ENCODE assay signal across 24 mouse cellular contexts in the genomic region with DNA sequence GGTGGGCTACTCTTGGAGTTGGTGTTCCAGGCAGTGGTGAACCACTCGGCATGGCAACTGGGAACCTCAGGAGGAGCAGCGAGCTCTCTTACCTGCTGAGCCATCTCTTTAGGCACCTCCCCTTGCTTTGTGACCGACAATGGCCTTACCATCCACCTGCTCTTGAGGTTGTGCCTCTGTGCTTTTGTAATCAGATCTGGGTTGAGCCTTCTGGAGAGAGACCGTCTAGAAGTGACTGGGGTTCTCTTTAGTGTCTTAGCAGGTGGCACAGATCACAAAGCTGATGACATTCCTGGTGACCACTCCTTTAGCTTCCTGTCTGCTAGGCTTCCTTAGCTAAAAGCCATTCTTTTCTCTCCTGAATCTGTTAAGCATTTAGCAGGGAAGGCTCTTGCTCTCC.
DNase-seq lines count a peak whose midpoint lies in the region; ATAC-seq and TF ChIP-seq lines count a peak whose summit lies in the region.
"Had no signal": no experiment of that assay in that cellular context is flagged by ENCODE, and none has a peak within 500 bp of the region (broad histone marks: within the 10 kb centered on the region; RNA-seq: fewer than 3 reads in every experiment).

No protein-coding gene starts in this region.

- no peak overlapping the region for H3K9ac ChIP-seq in forebrain, embryonic 11.5 days (ENCODE audit: low read length)
- no peak overlapping the region for H3K9ac ChIP-seq in forebrain, postnatal 0 days
- H3K9ac ChIP-seq in kidney, postnatal 0 days (ENCODE audit: low read depth, low read length), result no peak overlapping the region
- no peak overlapping the region for H3K9ac ChIP-seq in kidney, embryonic 16.5 days (replicated peaks; ENCODE audit: low read length)
- no peak overlapping the region for H3K9ac ChIP-seq in ES-E14 (ENCODE audit: insufficient read depth, low read depth, low read length, poor library complexity, severe bottlenecking)
- H3K9ac ChIP-seq in intestine, embryonic 16.5 days (ENCODE audit: low read depth, low read length), result no peak overlapping the region
- H3K9ac ChIP-seq: forebrain, embryonic 13.5 days; hindbrain, embryonic 14.5 days had no signal

- peak; percentile 36 for DNase-seq in forebrain, embryonic 11.5 days (ENCODE audit: low spot score)
- DNase-seq in forebrain, postnatal 0 days, result no peak
- DNase-seq in kidney, postnatal 0 days (ENCODE audit: low spot score), result peak; percentile 39
- DNase-seq in ES-E14 (ENCODE audit: low read depth, low spot score), result peak; percentile 76
- DNase-seq in ZHBTc4 (ENCODE audit: low read depth, low spot score), result peak; percentile 94
- DNase-seq in cerebellum, postnatal 36 days, result no peak
- DNase-seq: adrenal gland, adult 8-10 months; adrenal gland, postnatal 25 days; B cell, adult 2 months; cerebellum, adult 11-12 months; cerebellum, adult 8-10 months; cerebellum, postnatal 10 days; gastrocnemius, postnatal 25 days; kidney, adult 2 months had no signal

- no peak overlapping the region for H3K4me2 ChIP-seq in forebrain, embryonic 11.5 days (ENCODE audit: low read depth, low read length, severe bottlenecking)
- no peak overlapping the region for H3K4me2 ChIP-seq in forebrain, postnatal 0 days (ENCODE audit: low read depth)
- H3K4me2 ChIP-seq in kidney, postnatal 0 days (ENCODE audit: low read length), result no peak overlapping the region
- H3K4me2 ChIP-seq in kidney, embryonic 16.5 days (replicated peaks; ENCODE audit: low read depth, low read length), result no peak overlapping the region
- no peak overlapping the region for H3K4me2 ChIP-seq in intestine, embryonic 16.5 days (ENCODE audit: low read depth, low read length)
- H3K4me2 ChIP-seq: forebrain, embryonic 13.5 days; heart, embryonic 11.5 days; hindbrain, embryonic 14.5 days had no signal

- H3K4me1 ChIP-seq in forebrain, embryonic 11.5 days (replicated peaks; ENCODE audit: control insufficient read depth, insufficient read depth, low read length), result peaks cover 26% of the 10 kb centered on the region
- H3K4me1 ChIP-seq in forebrain, postnatal 0 days (ENCODE audit: insufficient read depth), result peaks cover 19% of the 10 kb centered on the region; the same call in 1 of the 2 replicates
- peaks cover 6% of the 10 kb centered on the region for H3K4me1 ChIP-seq in kidney, postnatal 0 days (replicated peaks; ENCODE audit: insufficient read depth, low read length)
- peaks cover 32% of the 10 kb centered on the region for H3K4me1 ChIP-seq in kidney, embryonic 16.5 days (ENCODE audit: insufficient read depth, low read length)
- H3K4me1 ChIP-seq in ES-E14 (ENCODE audit: control insufficient read depth in 2 of 2, insufficient read depth in 2 of 2, low read length in 2 of 2, poor library complexity in 1 of 2), result peaks cover 16 to 26% of the 10 kb centered on the region in 2 experiments
- peaks cover 3% of the 10 kb centered on the region; the same call in 1 of the 2 replicates for H3K4me1 ChIP-seq in intestine, embryonic 16.5 days (ENCODE audit: control insufficient read depth, insufficient read depth, low read length)

- ATAC-seq in forebrain, embryonic 11.5 days (replicated peaks; ENCODE audit: low FRiP score), result no peak
- ATAC-seq in forebrain, postnatal 0 days, result no peak
- no peak for ATAC-seq in kidney, postnatal 0 days (replicated peaks; ENCODE audit: low FRiP score, low read depth)
- no peak for ATAC-seq in kidney, embryonic 16.5 days (ENCODE audit: low FRiP score, low TSS enrichment)
- ATAC-seq in intestine, embryonic 16.5 days, result no peak
- ATAC-seq: forebrain, embryonic 13.5 days; forebrain, embryonic 16.5 days; hindbrain, postnatal 0 days; inflammation-experienced regulatory T-cells, adult 6 months; intestine, postnatal 0 days had no signal

- no peaks in the 10 kb centered on the region for H3K36me3 ChIP-seq in forebrain, embryonic 11.5 days (ENCODE audit: control insufficient read depth, insufficient read depth, low read length)
- no peaks in the 10 kb centered on the region for H3K36me3 ChIP-seq in forebrain, postnatal 0 days (ENCODE audit: insufficient read depth)
- no peaks in the 10 kb centered on the region for H3K36me3 ChIP-seq in kidney, postnatal 0 days (ENCODE audit: insufficient read depth, low read length)
- H3K36me3 ChIP-seq in kidney, embryonic 16.5 days (ENCODE audit: insufficient read depth, low read length), result no peaks in the 10 kb centered on the region
- no peaks in the 10 kb centered on the region for H3K36me3 ChIP-seq in ES-E14 (ENCODE audit: control insufficient read depth, insufficient read depth, low read length, poor library complexity, severe bottlenecking)
- no peaks in the 10 kb centered on the region for H3K36me3 ChIP-seq in intestine, embryonic 16.5 days (ENCODE audit: control insufficient read depth, insufficient read depth, low read length)

- H3K9me3 ChIP-seq in forebrain, embryonic 11.5 days (ENCODE audit: control insufficient read depth, low read length), result no peaks in the 10 kb centered on the region
- no peaks in the 10 kb centered on the region for H3K9me3 ChIP-seq in forebrain, postnatal 0 days (ENCODE audit: low read length)
- H3K9me3 ChIP-seq in kidney, postnatal 0 days (replicated peaks; ENCODE audit: low read length), result no peaks in the 10 kb centered on the region
- H3K9me3 ChIP-seq in kidney, embryonic 16.5 days (ENCODE audit: low read length), result no peaks in the 10 kb centered on the region
- H3K9me3 ChIP-seq in ES-E14 (ENCODE audit: control insufficient read depth, insufficient read depth, low read depth, low read length), result no peaks in the 10 kb centered on the region
- no peaks in the 10 kb centered on the region for H3K9me3 ChIP-seq in intestine, embryonic 16.5 days (ENCODE audit: control insufficient read depth, low read length)
- H3K9me3 ChIP-seq: forebrain, embryonic 13.5 days had no signal

- in situ Hi-C loops in ES-E14 (cut with MboI; ENCODE audit: low sequenced_read_pairs in 2 of 2, unreplicated experiment in 2 of 2), result no loop called here

- TF ChIP-seq CTCF in forebrain, postnatal 0 days (IDR thresholded peaks at IDR 0.05; ENCODE audit: low read depth), result no peak
- TF ChIP-seq CTCF in kidney, postnatal 0 days (IDR thresholded peaks at IDR 0.05; ENCODE audit: low read depth), result no peak

- 35% methylated on average over 4 of the region's 4 CpGs for WGBS in forebrain, embryonic 11.5 days
- WGBS in forebrain, postnatal 0 days, result 56% methylated on average over 4 of the region's 4 CpGs
- 48% methylated on average over 4 of the region's 4 CpGs for WGBS in kidney, postnatal 0 days
- WGBS in kidney, embryonic 16.5 days, result 38% methylated on average over 4 of the region's 4 CpGs
- WGBS in intestine, embryonic 16.5 days, result 44% methylated on average over 4 of the region's 4 CpGs

- H3K27me3 ChIP-seq in forebrain, embryonic 11.5 days (ENCODE audit: control insufficient read depth, insufficient read depth, low read length), result no peaks in the 10 kb centered on the region
- no peaks in the 10 kb centered on the region for H3K27me3 ChIP-seq in forebrain, postnatal 0 days (ENCODE audit: insufficient read depth, low read length)
- no peaks in the 10 kb centered on the region for H3K27me3 ChIP-seq in kidney, postnatal 0 days (ENCODE audit: insufficient read depth, low read length)
- no peaks in the 10 kb centered on the region for H3K27me3 ChIP-seq in kidney, embryonic 16.5 days (ENCODE audit: insufficient read depth, low read length)
- H3K27me3 ChIP-seq in intestine, embryonic 16.5 days (replicated peaks; ENCODE audit: control insufficient read depth, insufficient read depth, low read length), result no peaks in the 10 kb centered on the region
- H3K27me3 ChIP-seq: CH12.LX; forebrain, embryonic 13.5 days had no signal

- no peak overlapping the region for H3K4me3 ChIP-seq in forebrain, embryonic 11.5 days (ENCODE audit: low read depth, low read length)
- H3K4me3 ChIP-seq in forebrain, postnatal 0 days (ENCODE audit: low read depth, low read length), result no peak overlapping the region
- no peak overlapping the region for H3K4me3 ChIP-seq in kidney, postnatal 0 days (replicated peaks; ENCODE audit: low read depth, low read length)
- no peak overlapping the region for H3K4me3 ChIP-seq in kidney, embryonic 16.5 days (ENCODE audit: low read length)
- H3K4me3 ChIP-seq in ES-E14 (ENCODE audit: insufficient read depth in 1 of 2, low read depth in 1 of 2, low read length in 2 of 2, poor library complexity in 1 of 2, severe bottlenecking in 1 of 2), result peak overlapping the region; percentile 10 to 24; a peak in 3 of 4 replicates
- no peak overlapping the region for H3K4me3 ChIP-seq in intestine, embryonic 16.5 days (ENCODE audit: low read length)
- H3K4me3 ChIP-seq: forebrain, embryonic 13.5 days had no signal

- no peak overlapping the region for H3K27ac ChIP-seq in forebrain, embryonic 11.5 days (ENCODE audit: low read depth, low read length)
- no peak overlapping the region for H3K27ac ChIP-seq in forebrain, postnatal 0 days (ENCODE audit: low read depth, low read length)
- H3K27ac ChIP-seq in kidney, postnatal 0 days, result no peak overlapping the region
- H3K27ac ChIP-seq in kidney, embryonic 16.5 days (ENCODE audit: low read length), result no peak overlapping the region
- peak overlapping the region; percentile 89 for H3K27ac ChIP-seq in ES-E14 (ENCODE audit: insufficient read depth, low read depth, low read length, poor library complexity, severe bottlenecking)
- H3K27ac ChIP-seq in intestine, embryonic 16.5 days (ENCODE audit: low read length), result no peak overlapping the region
- H3K27ac ChIP-seq: forebrain, embryonic 13.5 days; hindbrain, embryonic 14.5 days; hindbrain, postnatal 0 days had no signal

TF ChIP-seq in ES-E14, 5 proteins besides CTCF, POLR2A, EP300 and RAD21:
- TF ChIP-seq MAFK (IDR thresholded peaks at IDR 0.05; ENCODE audit: insufficient read depth, low read depth, low read length), result peak; percentile 36; the same call in 1 of the 2 replicates
- no peak for TF ChIP-seq ZC3H11A (IDR thresholded peaks at IDR 0.05; ENCODE audit: borderline replicate concordance, low read depth, low read length)
- no peak for TF ChIP-seq ZNF384 (IDR thresholded peaks at IDR 0.05; ENCODE audit: low read depth, low read length)
- TF ChIP-seq CHD2 (IDR thresholded peaks at IDR 0.05; ENCODE audit: low read depth, low read length), result peak; percentile 69; the same call in 1 of the 2 replicates
- TF ChIP-seq HCFC1 (IDR thresholded peaks at IDR 0.05; ENCODE audit: borderline replicate concordance, insufficient read depth, low read length), result no peak
TF ChIP-seq in ES-E14: peak in this region for 2.

Comparison
In these comparisons a context has a peak if more than half of its experiments do, and no peak if none do; other contexts are left out.
1. DNase-seq: peak in forebrain, embryonic 11.5 days (single experiment), kidney, postnatal 0 days (single experiment), ES-E14 (single experiment) and ZHBTc4 (single experiment); none in forebrain, postnatal 0 days (single experiment) and cerebellum, postnatal 36 days (0 of 2).
2. H3K4me3 ChIP-seq: peak in ES-E14 (2 of 2); none in forebrain, embryonic 11.5 days (single experiment), forebrain, postnatal 0 days (single experiment), kidney, postnatal 0 days (single experiment), kidney, embryonic 16.5 days (single experiment) and intestine, embryonic 16.5 days (single experiment).